Mouse (Mus musculus) cerebellum, adult 2 months (tissue): ENCODE data around the gene Gdap2.

Source experiments
- CTCF ChIP-seq: fragments of 200-500 bp; IDR thresholded peaks from 2 replicates; pipeline ENCODE4 v1.5.1; 2011; ENCODE audit warnings: low read depth, mild to moderate bottlenecking, control low read depth, low read length, moderate library complexity, borderline replicate concordance; ENCODE audit not compliant: insufficient read depth
- POLR2A ChIP-seq: fragments of 200-500 bp; IDR thresholded peaks from 2 replicates; pipeline ENCODE4 v1.6.1; 2011; ENCODE audit warnings: low read length, control low read depth, borderline replicate concordance; ENCODE audit not compliant: insufficient read depth

- no peak for TF ChIP-seq CTCF
- TF ChIP-seq POLR2A = no peak
These were observed 63.3 kb downstream of the Gdap2 start for GRCm38 (mm10) chr3:100225326-100225959.
